Mouse (Mus musculus) neural tube, embryonic 13.5 days (tissue): ENCODE measurements around the gene Grin2b. TPM values are rescaled to one million over a fixed set of nuclear protein-coding genes. Genes with fewer than 3 reads are reported as not detected.

Source experiments
- ATAC-seq: fragments of 200-750 bp; cut with Nextera tagmentation; 2 replicates; pipeline ENCODE4 v1.8.0; 2017; ENCODE audit warnings: low read depth, mild to moderate bottlenecking, moderate TSS enrichment, moderate library complexity
- H3K27ac ChIP-seq: fragments of 300-500 bp; sonication (generic); replicated peaks from 2 replicates; pipeline ENCODE4 v1.5.1; 2015; ENCODE audit warnings: moderate library complexity, mild to moderate bottlenecking, inconsistent platforms
- H3K27me3 ChIP-seq: fragments of 300-500 bp; sonication (generic); 2 replicates; pipeline ENCODE4 v1.6.1; 2015; ENCODE audit warnings: mild to moderate bottlenecking, inconsistent platforms
- H3K36me3 ChIP-seq: fragments of 300-500 bp; sonication (generic); 2 replicates; pipeline ENCODE4 v1.6.1; 2015; ENCODE audit warnings: mild to moderate bottlenecking, inconsistent platforms
- H3K4me1 ChIP-seq: fragments of 300-500 bp; sonication (generic); replicated peaks from 2 replicates; pipeline ENCODE4 v1.6.1; 2015; ENCODE audit warnings: inconsistent platforms
- H3K4me2 ChIP-seq: fragments of 300-500 bp; sonication (generic); 2 replicates; pipeline ENCODE4 v1.6.1; 2015; ENCODE audit warnings: inconsistent platforms, mild to moderate bottlenecking, moderate library complexity
- H3K4me3 ChIP-seq: fragments of 300-500 bp; sonication (generic); 2 replicates; pipeline ENCODE4 v1.5.1; 2015; ENCODE audit warnings: mild to moderate bottlenecking, inconsistent platforms
- H3K9ac ChIP-seq: fragments of 300-500 bp; sonication (generic); 2 replicates; pipeline ENCODE4 v1.6.1; 2015; ENCODE audit warnings: moderate library complexity, mild to moderate bottlenecking, inconsistent platforms
- H3K9me3 ChIP-seq: fragments of 300-500 bp; sonication (generic); 2 replicates; pipeline ENCODE4 v1.6.1; 2016; ENCODE audit warnings: inconsistent platforms
- WGBS: fragments of 180-500 bp; shearing (Covaris S2); methylation state at CpG from one replicate; pipeline ENCODE4 v1.1.7; 2015; 5-methylcytosine and 5-hydroxymethylcytosine counted together
- polyA plus RNA-seq: library from polyadenylated mRNA; unstranded; fragments of >200 nt; fragmentation: Nextera tagmentation; extraction: Ambion mirVana; gene quantifications from 2 replicates; pipeline ENCODE4 v1.2.1, GENCODE M21; 2015

Gene Grin2b
- polyA plus RNA-seq, 1 experiment from 2014 or later: 32.6 TPM

- Histone ChIP-seq H3K27ac (no peak overlapping the region), H3K4me3 (no peak overlapping the region), H3K9me3 (peaks cover 10% of the 10 kb centered on the region; the same call in 1 of the 2 replicates), H3K9ac (no peak overlapping the region), H3K36me3 (no peaks in the 10 kb centered on the region), H3K27me3 (no peaks in the 10 kb centered on the region), H3K4me2 (no peak overlapping the region), H3K4me1 (peaks cover 13% of the 10 kb centered on the region)
- 78% methylated on average over 11 of the region's 11 CpGs for WGBS
- no peak; the same call in 1 of the 2 replicates for ATAC-seq
Measured at GRCm38 (mm10) chr6:135993378-135993777, 179.9 kb downstream of the Grin2b start.

- H3K27ac ChIP-seq: no peak overlapping the region
- ATAC-seq: no peak
- H3K4me1 ChIP-seq: 0 out of 2 replicates have a peak, but pooled peaks cover 9% of the 10 kb centered on the region
- no peak overlapping the region for H3K4me3 ChIP-seq
- H3K9ac ChIP-seq: no peak overlapping the region
- H3K9me3 ChIP-seq: no peaks in the 10 kb centered on the region
- no peaks in the 10 kb centered on the region for H3K27me3 ChIP-seq
- no peak overlapping the region for H3K4me2 ChIP-seq
- WGBS: 65% methylated on average over 3 of the region's 3 CpGs
- no peaks in the 10 kb centered on the region for H3K36me3 ChIP-seq
Measured at GRCm38 (mm10) chr6:135976106-135976505, 197.2 kb downstream of the Grin2b start.

GRCm38 (mm10) chr6:135972481-135972880, 200.8 kb downstream of the Grin2b start:
- Histone ChIP-seq H3K27ac (no peak overlapping the region), H3K9ac (no peak overlapping the region), H3K27me3 (no peaks in the 10 kb centered on the region), H3K4me1 (0 out of 2 replicates have a peak, but pooled peaks cover 9% of the 10 kb centered on the region), H3K36me3 (no peaks in the 10 kb centered on the region), H3K9me3 (no peaks in the 10 kb centered on the region), H3K4me2 (no peak overlapping the region), H3K4me3 (no peak overlapping the region)
- WGBS: 77% methylated on average over 9 of the region's 9 CpGs
- no peak for ATAC-seq

GRCm38 (mm10) chr6:135971481-135971880, 201.8 kb downstream of the Grin2b start:
- Histone ChIP-seq H3K36me3 (no peaks in the 10 kb centered on the region), H3K4me3 (no peak overlapping the region), H3K4me2 (no peak overlapping the region), H3K27me3 (no peaks in the 10 kb centered on the region), H3K9ac (no peak overlapping the region), H3K27ac (no peak overlapping the region), H3K4me1 (0 out of 2 replicates have a peak, but pooled peaks cover 7% of the 10 kb centered on the region), H3K9me3 (no peaks in the 10 kb centered on the region)
- no peak for ATAC-seq
- 89% methylated on average over 4 of the region's 4 CpGs for WGBS

- Histone ChIP-seq H3K4me2 (no peak overlapping the region), H3K9ac (no peak overlapping the region), H3K4me3 (no peak overlapping the region), H3K27ac (no peak overlapping the region), H3K4me1 (0 out of 2 replicates have a peak, but pooled peaks cover under 1% of the 10 kb centered on the region), H3K9me3 (no peaks in the 10 kb centered on the region), H3K27me3 (no peaks in the 10 kb centered on the region), H3K36me3 (no peaks in the 10 kb centered on the region)
- 76% methylated on average over 3 of the region's 3 CpGs for WGBS
- ATAC-seq: no peak
Measured at GRCm38 (mm10) chr6:135970716-135971318, 202.5 kb downstream of the Grin2b start.

GRCm38 (mm10) chr6:135961766-135962165, 211.5 kb downstream of the Grin2b start:
- Histone ChIP-seq H3K4me2 (no peak overlapping the region), H3K9me3 (no peaks in the 10 kb centered on the region), H3K4me3 (no peak overlapping the region), H3K4me1 (peaks cover 6% of the 10 kb centered on the region; the same call in 1 of the 2 replicates), H3K36me3 (no peaks in the 10 kb centered on the region), H3K27ac (no peak overlapping the region), H3K27me3 (no peaks in the 10 kb centered on the region), H3K9ac (no peak overlapping the region)
- 24% methylated on average over 9 of the region's 9 CpGs for WGBS
- ATAC-seq: peak; percentile 50; the same call in 1 of the 2 replicates

GRCm38 (mm10) chr6:135959629-135960028, 213.7 kb downstream of the Grin2b start:
- Histone ChIP-seq H3K9ac (no peak overlapping the region), H3K27ac (no peak overlapping the region), H3K4me2 (no peak overlapping the region), H3K4me3 (no peak overlapping the region), H3K27me3 (no peaks in the 10 kb centered on the region), H3K4me1 (peaks cover 6% of the 10 kb centered on the region; the same call in 1 of the 2 replicates), H3K9me3 (no peaks in the 10 kb centered on the region), H3K36me3 (no peaks in the 10 kb centered on the region)
- 90% methylated on average over 10 of the region's 10 CpGs for WGBS
- ATAC-seq: no peak

GRCm38 (mm10) chr6:135951666-135952065, 221.6 kb downstream of the Grin2b start:
- 92% methylated on average over 5 of the region's 5 CpGs for WGBS
- no peak overlapping the region for H3K9ac ChIP-seq

GRCm38 (mm10) chr6:135945511-135945910, 227.8 kb downstream of the Grin2b start:
- no peaks in the 10 kb centered on the region for H3K9me3 ChIP-seq
- H3K27ac ChIP-seq: no peak overlapping the region
- no peaks in the 10 kb centered on the region for H3K27me3 ChIP-seq
- H3K4me3 ChIP-seq: no peak overlapping the region
- no peaks in the 10 kb centered on the region for H3K4me1 ChIP-seq
- no peak overlapping the region for H3K9ac ChIP-seq
- 85% methylated on average over 5 of the region's 5 CpGs for WGBS
- no peak for ATAC-seq
- H3K4me2 ChIP-seq: no peak overlapping the region
- H3K36me3 ChIP-seq: no peaks in the 10 kb centered on the region

More at GRCm38 (mm10) chr6:135951666-135952065, 221.6 kb downstream of the Grin2b start:
- Histone ChIP-seq H3K4me1 (peaks cover 2% of the 10 kb centered on the region; the same call in 1 of the 2 replicates), H3K27me3 (no peaks in the 10 kb centered on the region), H3K4me3 (no peak overlapping the region), H3K36me3 (no peaks in the 10 kb centered on the region), H3K4me2 (no peak overlapping the region), H3K27ac (no peak overlapping the region), H3K9me3 (no peaks in the 10 kb centered on the region)
- ATAC-seq: no peak

- Histone ChIP-seq H3K27me3 (no peaks in the 10 kb centered on the region), H3K9ac (no peak overlapping the region), H3K27ac (no peak overlapping the region), H3K4me3 (no peak overlapping the region), H3K36me3 (no peaks in the 10 kb centered on the region), H3K4me2 (no peak overlapping the region), H3K4me1 (no peaks in the 10 kb centered on the region), H3K9me3 (no peaks in the 10 kb centered on the region)
- WGBS: 90% methylated on average over 5 of the region's 5 CpGs
- no peak for ATAC-seq
Measured at GRCm38 (mm10) chr6:135944358-135944757, 229.0 kb downstream of the Grin2b start.

- Histone ChIP-seq H3K9ac (no peak overlapping the region), H3K36me3 (no peaks in the 10 kb centered on the region), H3K4me1 (no peaks in the 10 kb centered on the region), H3K9me3 (no peaks in the 10 kb centered on the region), H3K27me3 (no peaks in the 10 kb centered on the region), H3K4me3 (no peak overlapping the region), H3K27ac (no peak overlapping the region), H3K4me2 (no peak overlapping the region)
- WGBS: 79% methylated on average over 6 of the region's 6 CpGs
- ATAC-seq: no peak
Measured at GRCm38 (mm10) chr6:135943121-135943617, 230.1 kb downstream of the Grin2b start.

GRCm38 (mm10) chr6:135932924-135933323, 240.4 kb downstream of the Grin2b start:
- Histone ChIP-seq H3K9me3 (no peaks in the 10 kb centered on the region), H3K9ac (no peak overlapping the region), H3K27me3 (no peaks in the 10 kb centered on the region), H3K4me1 (no peaks in the 10 kb centered on the region), H3K4me2 (no peak overlapping the region), H3K36me3 (no peaks in the 10 kb centered on the region), H3K27ac (no peak overlapping the region), H3K4me3 (no peak overlapping the region)
- 93% methylated on average over 3 of the region's 3 CpGs for WGBS
- ATAC-seq: no peak
